Mouse (Mus musculus): ENCODE data around the gene Cdk7.
"Not testable (repeated sequence)": the region's sequence is repeated elsewhere in the genome, so short reads cannot be mapped to it uniquely, and the experiment has no call there.

Gene Cdk7

DNA sequence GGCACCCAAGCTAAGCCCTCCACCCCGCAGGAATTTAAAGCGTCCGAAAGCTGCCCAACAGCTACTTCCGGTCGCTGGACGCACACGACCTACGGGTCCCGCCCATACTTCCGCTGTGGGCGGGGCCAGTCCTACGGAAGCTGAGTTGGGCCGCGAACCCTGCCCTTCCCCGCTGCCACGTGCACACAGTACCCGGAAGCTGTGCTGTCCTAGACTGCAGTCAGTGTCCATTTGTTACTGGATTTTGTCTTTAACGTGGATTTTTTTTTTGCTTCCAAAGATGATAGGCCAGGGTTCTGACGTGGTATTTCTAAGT, at the start of gene Cdk7:
TSS of gene Cdk7 (minus strand) at position 79 of the 316 bp plus-strand sequence.
- peak; percentile 98 for DNase-seq (ENCODE audit: low spot score)

DNA sequence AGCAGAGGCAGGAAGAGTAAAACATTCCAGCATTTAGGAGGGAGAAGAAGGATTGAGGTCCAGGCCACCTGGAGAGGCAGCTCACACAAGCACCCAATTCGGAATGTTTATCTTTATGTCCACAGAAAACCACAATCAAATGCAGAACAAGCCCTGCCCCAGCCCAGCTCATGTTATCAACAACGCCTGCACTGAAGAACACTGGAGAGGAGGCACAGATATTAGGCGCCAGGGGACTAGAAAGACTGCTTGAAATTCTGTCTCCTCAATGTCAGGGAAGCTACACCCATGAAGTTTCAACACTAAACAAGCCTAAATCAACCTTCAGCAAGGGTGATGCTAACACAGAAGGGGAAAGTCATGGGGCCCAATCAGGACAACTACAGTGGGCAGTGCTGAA, 46.8 kb upstream of the Cdk7 start:
- no peak for DNase-seq (ENCODE audit: low spot score)

DNA sequence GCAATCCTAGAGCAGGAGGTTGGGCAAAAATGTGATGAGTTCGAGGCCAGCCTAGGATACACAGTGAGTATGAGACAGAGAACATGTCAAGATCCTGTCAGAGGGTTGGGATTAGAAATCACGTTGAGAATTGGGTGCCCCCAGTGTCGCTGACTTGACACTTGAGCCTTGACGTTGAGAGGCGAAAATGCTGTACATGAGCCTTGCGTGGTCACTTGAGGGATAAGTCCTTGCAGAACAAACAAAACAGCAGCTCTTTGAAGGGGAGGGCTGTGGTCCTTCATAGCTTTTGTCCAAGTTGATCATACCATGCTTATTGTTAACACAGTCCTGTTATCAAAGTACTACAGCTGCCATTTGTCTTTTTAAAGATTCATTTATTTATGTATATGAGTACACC, 46.0 kb upstream of the Cdk7 start:
- DNase-seq (ENCODE audit: low spot score): no peak

DNA sequence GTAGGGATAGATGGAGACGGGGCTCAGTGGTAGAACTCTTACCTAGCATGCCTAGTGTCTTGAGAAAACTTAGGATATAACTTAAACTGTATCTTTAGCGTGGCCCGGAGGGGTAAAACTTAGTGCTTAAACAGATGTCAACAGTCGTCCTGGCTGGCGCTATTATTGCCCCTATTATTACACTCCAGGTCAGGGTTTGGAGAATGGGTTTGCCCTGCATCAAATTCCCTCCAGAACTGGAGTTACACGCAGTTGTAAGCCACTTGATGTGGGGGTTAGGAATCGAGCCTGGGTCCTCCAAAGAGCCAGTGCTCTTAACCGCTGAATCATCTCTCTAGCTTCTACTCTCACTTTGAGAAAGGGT, 45.3 kb upstream of the Cdk7 start:
- no peak for DNase-seq (ENCODE audit: low spot score)

DNA sequence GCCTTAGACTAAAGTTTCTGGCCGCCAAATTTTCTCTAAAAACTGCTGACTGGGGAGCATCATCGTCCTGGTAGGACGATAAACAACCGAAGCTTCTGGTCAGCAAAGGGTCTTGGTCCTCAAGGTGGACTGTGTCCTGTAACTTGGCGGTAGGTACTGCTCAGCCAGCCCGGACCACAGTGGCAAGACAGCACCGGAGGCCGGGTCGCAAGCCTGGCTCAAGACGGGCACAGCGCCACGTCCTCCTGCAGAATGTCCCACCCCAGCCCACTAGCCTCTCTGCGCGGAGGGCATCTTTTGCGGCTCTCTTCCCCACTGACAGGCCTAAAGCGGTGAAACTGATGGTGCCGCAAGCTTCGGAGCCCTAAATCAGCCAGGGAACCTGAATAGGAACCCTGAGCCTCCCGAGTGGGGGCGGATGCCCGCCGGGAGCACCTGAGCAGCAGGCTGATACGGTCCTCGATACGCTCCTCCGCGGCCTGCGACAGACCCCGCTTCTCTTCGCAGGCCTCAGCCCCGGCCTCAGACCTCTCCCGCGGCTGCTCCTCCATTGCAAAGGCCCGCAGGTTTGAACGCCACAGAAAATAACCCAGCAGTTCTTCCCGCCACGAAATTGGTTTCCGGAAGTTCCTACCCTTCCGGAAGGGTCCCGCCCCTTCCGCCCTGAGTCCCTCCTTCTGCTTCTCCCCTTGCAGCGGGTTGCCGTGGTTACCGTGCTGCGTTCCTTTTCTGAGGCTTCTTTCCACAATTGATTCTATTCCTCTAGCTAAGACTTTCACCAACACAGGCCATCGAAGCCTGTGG, 44.7 kb upstream of the Cdk7 start, which contains the start of gene Cenph:
TSS of gene Cenph (minus strand) at position 648 of the 804 bp plus-strand sequence.
- DNase-seq (ENCODE audit: low spot score): peak; percentile 97

DNA sequence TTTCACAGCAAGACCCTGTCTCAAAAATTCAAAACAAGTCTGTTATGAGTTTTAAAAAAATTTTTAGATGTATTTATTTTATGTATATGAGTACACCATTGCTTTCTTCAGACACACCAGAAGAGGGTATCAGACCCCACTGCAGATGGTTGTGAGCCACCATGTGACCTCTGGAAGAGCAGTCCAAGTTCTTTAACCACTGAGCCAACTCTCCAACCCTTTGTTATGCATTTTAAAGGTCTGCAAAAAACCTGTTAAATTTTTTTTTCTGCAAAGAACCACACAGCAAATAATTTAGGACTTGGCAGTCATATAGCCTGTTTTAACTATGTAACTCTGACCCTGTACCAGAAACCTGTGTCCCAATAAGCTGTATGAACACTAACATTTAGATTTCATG, 44.0 kb upstream of the Cdk7 start:
- DNase-seq (ENCODE audit: low spot score): no peak

DNA sequence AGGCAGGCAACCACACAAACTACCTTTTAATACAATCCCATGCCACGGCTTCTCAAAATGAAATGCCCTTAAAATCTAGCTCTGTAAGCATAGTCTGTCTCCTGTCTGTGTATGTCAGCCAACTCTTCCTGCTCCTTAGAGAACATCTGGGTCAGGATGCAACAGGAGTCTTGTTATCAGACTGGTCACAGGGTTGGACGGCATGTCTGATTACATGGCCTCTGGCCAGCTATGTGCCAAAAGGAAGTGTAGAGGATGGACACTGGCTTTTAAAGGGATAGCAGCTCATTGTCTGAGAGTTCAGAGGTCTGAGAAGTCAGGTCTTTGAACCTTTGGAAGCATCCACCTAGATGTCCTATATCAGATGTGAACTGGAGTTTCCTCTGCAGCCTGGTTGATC, 24.6 kb upstream of the Cdk7 start:
- no peak for DNase-seq (ENCODE audit: low spot score)

DNA sequence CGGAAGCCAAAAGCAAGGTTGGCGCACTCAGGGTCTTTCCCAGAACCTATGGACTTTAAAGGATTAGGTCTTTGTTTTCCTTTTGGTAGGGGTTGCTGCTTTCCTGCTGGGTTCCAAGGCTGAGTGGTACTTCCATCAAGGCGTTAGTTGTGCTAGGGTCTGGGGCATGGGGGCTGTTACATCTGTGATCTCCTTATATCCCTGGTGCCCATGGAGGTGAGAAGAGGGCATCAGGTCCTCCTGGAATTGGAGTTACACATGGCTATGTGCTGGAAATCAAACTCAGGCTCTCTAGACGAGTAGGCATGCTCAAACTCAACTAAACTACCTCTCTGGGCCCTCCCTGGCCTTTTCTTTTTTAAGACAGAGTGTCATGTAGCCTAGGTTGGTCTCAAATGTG, 23.4 kb upstream of the Cdk7 start:
- no peak for DNase-seq (ENCODE audit: low spot score)

DNA sequence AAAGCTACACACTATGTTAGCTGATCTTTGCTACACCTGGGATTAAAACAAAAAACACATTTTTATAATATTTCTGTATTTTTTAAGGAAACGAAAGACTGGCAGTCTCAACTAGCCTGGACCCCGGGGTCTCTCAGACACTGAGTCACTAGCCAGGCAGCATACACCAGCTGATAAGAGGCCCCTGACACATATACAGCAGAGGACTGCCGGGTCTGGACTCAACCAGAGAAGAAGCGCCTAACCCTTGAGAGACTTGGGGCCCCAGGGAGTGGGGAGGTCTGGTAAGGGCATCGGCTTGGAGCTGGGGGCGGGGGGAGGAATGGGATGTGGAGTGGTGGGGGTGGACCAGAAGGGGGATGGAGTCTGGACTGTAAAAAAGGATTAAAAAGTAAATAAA, 22.3 kb upstream of the Cdk7 start:
- no peak for DNase-seq (ENCODE audit: low spot score)

DNA sequence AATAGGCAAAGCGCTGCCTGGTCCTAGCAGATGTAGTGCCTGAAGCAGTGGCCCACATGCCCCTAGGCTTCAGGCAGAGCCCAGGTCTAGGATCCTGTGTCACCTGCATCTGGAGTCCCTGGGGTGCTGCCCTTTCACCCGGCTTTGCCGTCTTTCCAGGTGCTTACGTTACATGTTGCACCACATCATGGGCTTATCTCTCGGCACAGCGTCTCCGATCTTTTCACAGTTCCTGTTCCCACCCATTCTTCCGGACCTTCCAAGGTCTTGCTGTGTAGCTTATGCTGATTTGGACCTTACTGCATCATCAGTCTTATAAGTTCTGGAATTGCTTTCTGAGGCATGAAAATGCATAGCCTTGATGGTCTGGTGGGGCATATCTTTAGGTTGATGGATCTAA, 21.8 kb upstream of the Cdk7 start:
- no peak for DNase-seq (ENCODE audit: low spot score)

DNA sequence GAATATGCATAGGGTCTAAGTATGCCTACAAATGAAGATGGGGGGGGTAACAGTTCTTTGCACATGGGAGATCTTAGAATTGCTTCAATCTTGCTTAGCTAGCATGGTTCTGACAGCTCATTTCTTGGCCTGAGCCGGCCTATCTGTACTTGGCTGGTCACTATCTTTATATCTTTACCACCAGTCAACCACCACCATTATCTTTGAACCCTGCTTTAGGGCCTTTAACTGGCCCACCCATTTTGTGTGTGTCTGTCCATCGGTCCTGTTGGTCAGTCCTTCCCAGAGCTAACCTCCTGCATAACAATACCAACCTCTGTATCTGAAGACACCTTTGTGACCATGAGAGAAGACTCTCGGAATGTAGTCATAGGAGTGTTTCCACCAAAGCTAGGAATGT, 20.7 kb upstream of the Cdk7 start:
- DNase-seq (ENCODE audit: low spot score): no peak

DNA sequence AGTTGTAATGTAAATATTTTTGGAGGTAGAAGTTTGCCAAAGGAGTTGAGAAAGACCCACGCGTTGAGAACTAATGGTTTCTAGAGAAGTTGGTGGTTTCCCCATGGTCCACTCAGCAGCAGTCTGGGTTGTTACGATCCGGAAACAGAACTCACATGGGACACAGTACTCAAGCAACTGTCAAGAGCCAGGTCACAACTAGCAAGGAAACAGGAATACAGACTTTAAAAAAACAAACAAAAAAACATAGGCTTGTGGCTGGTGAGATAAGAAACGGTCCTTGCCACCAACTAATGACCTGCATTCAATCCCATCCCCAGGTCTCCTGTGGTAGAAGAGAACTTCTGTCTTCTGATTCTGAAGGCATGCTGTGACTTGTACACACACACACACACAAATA, 20.1 kb upstream of the Cdk7 start:
- DNase-seq (ENCODE audit: low spot score): no peak

DNA sequence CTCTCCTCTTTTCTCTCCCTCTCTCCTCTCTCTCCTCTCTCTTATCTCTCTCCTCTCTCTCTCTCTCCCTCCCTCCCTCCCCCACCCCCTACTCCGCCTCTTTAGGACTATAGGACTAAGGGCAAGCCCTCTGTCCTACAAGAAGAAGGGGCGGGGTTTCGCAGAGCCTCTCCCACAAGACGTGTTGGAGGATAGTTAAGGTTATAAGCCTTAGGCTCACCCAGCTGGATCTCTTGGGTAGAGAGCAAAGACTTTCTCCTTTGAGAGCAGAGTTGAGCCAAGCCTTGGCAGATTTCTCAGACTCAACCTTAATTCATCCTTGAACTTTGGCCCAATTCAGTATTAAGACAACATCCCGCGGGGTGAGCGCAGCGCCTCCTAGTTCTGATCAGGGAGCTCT, 17.9 kb upstream of the Cdk7 start:
- no peak for DNase-seq (ENCODE audit: low spot score)

DNA sequence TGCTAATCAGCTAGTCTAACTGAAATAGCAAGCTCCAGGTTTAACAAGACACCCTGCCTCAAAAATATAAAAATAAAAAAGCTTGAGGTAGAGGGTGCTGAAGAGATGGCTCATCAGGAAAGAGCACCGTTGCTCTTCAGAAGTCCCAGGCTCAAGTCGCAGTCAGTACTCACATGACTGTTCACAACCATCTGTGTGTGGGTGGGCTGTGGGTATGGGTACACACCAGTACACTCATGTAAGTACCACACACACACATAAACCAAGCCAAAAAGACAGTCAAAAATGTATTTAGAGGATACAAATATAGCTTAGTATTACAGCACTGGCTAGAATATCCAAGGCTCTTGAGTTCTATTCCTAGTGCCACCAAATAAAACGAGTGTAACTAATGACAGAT, 15.4 kb upstream of the Cdk7 start:
- no peak for DNase-seq (ENCODE audit: low spot score)

DNA sequence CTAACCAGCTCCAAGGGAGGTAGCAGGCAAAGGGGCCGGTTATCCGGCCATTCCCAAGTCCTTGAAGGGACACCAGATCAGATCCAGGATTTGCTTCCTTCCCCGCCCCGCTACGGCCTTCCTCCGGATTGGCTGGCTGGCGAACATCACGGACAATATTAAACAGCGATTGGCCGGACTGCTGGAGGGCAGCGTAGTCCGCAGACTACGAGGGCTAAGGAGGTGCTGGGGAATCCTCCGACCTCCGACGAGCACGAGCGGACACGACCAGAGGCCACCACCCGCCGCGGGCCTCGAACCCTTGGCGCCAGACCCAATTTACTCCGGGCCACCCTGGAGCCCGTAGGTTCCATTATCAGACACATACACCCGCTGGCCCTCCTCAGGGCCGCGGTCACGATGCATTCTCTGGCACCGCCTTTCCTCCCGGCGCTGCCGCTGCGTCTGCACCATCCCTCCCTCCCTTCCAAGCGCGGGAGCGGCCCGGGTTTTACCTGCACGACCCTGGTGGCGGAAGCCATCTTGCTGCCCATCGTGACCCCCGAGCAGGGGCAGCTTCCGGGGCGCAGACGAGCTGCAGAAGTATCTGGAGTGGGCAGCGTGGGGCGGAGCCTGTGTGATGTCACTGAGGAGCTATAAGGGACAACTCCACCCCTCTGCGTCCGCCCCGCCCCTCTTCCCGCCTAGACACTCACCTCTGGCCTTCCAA, 13.5 kb upstream of the Cdk7 start, which contains the start of gene Mrps36:
TSS of gene Mrps36 (minus strand) at position 624 of the 709 bp plus-strand sequence.
- DNase-seq (ENCODE audit: low spot score): peak; percentile 97

DNA sequence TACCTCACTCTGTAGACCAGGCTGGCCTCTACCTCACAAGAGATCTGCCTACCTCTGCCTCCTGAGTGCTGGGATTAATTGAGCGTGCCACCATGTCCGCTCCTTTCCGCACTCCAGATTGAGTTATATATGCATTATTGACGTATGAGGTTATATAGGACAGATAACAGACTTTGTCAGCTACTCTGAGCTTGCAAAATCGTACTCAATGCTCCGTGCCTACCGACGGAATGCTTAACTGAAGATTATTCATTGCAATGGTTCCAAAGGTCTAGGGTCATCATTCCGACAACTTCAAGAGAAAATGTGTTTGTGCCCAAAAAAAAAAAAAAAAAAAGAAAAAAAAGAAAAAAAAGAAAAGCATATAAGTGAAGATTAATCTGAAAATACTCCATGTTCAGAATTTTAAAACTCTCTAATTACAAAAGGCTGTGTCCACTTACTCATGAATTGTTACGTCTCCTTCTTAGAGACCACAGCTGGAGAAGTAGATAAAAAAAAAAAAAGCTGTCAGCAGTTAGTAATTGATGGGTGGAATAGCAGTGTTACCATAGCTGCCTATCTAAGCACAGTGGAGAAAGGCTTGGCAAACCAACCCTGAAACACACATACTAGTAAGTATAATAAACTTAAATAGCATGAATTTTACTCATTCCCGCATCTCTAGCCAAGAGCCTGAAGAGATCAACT, 12.8 kb upstream of the Cdk7 start:
- DNase-seq (ENCODE audit: low spot score): no peak

DNA sequence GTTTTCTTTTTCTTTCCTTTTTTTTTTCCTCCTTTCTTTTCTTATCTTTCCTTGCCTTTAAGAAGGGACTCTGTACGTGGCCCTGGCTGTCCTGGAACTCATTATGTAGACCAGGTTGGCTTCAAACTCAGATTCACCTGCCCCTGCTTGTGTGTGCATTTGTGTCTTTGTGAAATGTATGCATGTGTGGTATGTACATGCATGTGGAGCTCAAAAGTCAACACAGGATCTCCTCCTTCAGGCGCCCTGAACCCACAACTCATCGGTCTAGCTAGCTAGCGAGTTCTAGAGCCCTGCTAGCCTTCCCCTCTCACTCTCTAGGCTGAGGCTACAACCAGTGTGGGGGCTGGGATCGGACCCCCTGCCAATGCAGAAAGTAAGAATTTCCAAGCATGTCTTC, 12.1 kb upstream of the Cdk7 start:
- DNase-seq (ENCODE audit: low spot score): no peak

DNA sequence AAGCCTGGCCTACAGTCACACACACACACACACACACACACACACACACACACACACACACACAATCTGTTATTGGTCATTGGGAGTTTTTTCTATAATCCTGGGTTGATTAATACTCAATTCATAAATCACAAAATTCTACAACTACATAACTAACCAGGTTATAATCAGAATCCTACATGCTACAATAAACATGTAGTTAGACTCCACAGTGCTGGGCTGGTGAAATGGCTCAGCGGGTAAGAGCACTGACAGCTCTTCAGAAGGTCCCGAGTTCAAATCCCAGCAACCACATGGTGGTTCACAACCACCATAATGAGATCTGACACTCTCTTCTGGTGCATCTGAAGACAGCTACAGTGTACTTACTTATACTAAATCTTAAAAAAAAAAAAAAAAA, 2.0 kb upstream of the Cdk7 start:
- DNase-seq (ENCODE audit: low spot score): no peak

DNA sequence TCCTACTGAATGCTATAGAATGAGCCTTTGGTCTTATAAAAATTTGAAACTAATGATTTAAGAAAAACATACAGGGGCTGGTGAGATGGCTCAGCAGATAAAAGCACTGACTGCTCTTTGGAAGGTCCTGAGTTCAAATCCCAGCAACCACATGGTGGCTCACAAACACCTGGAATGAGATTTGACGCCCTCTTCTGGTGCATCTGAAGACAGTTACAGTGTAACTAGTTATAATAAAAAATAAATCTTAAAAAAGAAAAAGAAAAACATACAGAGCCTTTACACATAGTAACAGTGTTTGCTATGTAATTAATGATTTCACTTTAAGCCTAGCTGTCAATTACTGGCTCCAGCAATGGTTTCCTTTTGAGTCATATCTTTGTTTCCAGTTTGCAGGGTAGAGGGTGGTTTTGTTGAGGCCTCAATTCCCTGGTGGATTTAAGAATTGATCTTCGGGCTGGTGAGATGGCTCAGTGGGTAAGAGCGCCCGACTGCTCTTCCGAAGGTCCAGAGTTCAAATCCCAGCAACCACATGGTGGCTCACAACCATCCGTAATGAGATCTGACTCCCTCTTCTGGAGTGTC, 815 bp upstream of the Cdk7 start:
- not testable (repeated sequence) for DNase-seq (ENCODE audit: low spot score)

DNA sequence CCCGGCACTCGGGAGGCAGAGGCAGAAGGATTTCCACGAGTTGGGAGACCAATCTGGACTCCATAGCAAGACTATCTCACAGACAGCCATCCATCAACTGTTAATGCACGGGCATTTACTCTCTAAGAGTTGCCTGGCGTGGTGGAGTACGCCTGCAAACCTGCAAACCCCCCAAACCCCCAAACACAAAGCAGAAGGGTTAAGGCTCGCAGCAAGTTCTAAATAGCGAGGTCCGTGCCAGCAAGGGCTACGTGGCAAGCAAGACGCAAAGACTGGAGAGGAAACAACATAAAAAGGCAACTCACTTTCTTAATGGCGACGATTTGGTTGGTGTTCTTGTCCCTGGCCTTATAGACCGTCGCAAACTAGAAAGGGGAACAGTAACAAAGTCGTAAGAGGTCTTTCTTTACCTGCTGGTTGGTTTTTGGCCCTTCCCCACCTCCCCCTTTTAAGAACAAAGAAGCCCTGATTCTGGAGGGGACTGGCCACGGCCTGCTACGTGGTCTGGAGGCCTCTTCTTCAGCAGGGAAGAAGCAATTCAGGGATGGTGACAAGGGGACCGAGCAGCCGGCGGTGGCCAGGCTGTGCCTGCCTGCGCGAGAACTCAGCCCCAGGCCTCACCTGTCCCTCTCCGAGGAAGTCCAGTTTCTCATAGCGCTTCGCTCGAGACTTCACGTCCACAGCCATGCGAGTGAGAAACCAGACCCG, 432 bp downstream of the Cdk7 start:
- no peak for DNase-seq (ENCODE audit: low spot score)

DNA sequence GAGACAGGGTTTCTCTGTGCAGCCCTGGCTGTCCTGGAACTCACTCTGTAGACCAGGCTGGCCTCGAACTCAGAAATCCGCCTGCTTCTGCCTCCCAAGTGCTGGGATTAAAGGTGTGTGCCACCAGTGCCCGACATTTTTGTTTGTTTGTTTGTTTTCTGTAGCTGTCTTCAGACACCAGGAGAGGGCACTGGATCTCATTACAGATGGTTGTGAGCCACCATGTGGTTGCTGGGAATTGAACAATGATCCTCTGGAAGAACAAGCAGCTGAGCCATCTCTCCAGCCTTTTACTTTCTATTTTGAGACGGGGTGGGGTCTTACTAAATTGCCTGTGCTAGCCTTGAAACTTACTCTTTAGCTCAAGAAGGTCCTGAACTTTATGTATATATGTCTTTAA, 2.2 kb downstream of the Cdk7 start:
- DNase-seq (ENCODE audit: low spot score): not testable (repeated sequence)

DNA sequence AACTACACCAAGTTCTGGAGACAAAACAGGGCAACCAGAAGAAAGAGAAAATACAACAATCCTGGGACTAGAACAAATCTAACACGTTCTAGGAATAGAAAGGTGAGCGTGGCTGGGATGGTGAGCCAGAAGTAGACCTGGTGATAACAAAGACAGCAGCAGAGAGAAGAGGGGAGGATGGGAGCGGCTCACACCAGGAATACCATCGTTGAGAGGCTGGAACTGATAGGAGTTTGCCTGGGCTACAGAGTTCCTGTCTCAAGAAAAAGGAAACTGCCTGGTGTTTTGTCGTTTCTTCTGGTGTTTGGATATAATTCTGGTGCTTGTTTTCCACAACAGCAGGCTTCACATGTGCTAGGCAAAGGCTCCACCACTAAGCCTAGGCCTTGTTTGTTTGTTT, 2.7 kb downstream of the Cdk7 start:
- DNase-seq (ENCODE audit: low spot score): no peak
